Mouse (Mus musculus): ENCODE results near the gene Igfbp7. TPM values are rescaled to one million over a fixed set of nuclear protein-coding genes. Genes with fewer than 3 reads are reported as not detected.
"Not testable (repeated sequence)": the region's sequence is repeated elsewhere in the genome, so short reads cannot be mapped to it uniquely, and the experiment has no call there.

The Igfbp7 gene
- total and polyA plus RNA-seq, 3 experiments = 0.17 to 0.70 (median 0.35) TPM

- Histone ChIP-seq H3K4me3 (replicated peaks in 1 of 3; ENCODE audit: low read depth in 2 of 3, low read length in 2 of 3, poor library complexity in 1 of 3) (no peak overlapping the region), H3K27ac (ENCODE audit: insufficient read depth, low read depth) (no peak overlapping the region), H3K9ac (ENCODE audit: insufficient read depth, low read depth) (no peak overlapping the region), H3K79me2 (replicated peaks; ENCODE audit: control insufficient read depth, extremely low read depth, insufficient read depth, poor library complexity, severe bottlenecking) (no peaks in the 10 kb centered on the region), H3K9me3 (replicated peaks; ENCODE audit: low read length) (no peaks in the 10 kb centered on the region), H3K4me1 (ENCODE audit: control insufficient read depth in 1 of 2, insufficient read depth in 2 of 2) (no peaks in the 10 kb centered on the region), H3K36me3 (replicated peaks in 1 of 2; ENCODE audit: control insufficient read depth in 1 of 2, insufficient read depth in 1 of 2, low read length in 1 of 2) (no peaks in the 10 kb centered on the region), H3K4me2 (ENCODE audit: insufficient read depth, low read depth, poor library complexity, severe bottlenecking) (no peak overlapping the region), H3K27me3 (replicated peaks) (no peaks in the 10 kb centered on the region)
- in situ Hi-C loops (cut with MboI; ENCODE audit: low pct_ligation_motif_present, low pct_unique_long_range_greater_than_20kb, low sequenced_read_pairs) (no loop called here), dilution Hi-C loops (cut with MboI; ENCODE audit: extremely low pct_ligation_motif_present, extremely low pct_unique_long_range_greater_than_20kb, low sequenced_read_pairs) (no loop called here)
- DNase-seq (ENCODE audit: extremely low read depth) = no peak
- TF ChIP-seq MEF2A (IDR thresholded peaks at IDR 0.05; ENCODE audit: borderline replicate concordance, low read depth, low read length) (no peak), ZC3H11A (IDR thresholded peaks at IDR 0.05; ENCODE audit: low read depth, low read length) (no peak), TCF12 (IDR thresholded peaks at IDR 0.05; ENCODE audit: low read depth, low read length) (no peak), JUN (IDR thresholded peaks at IDR 0.05; ENCODE audit: insufficient read depth, low read depth, low read length) (no peak), RCOR1 (conservative IDR thresholded peaks at IDR 0.05; ENCODE audit: low read depth, low read length) (no peak), E2F4 (IDR thresholded peaks at IDR 0.05; ENCODE audit: insufficient replicate concordance, low read depth, low read length) (no peak), HCFC1 (IDR thresholded peaks at IDR 0.05; ENCODE audit: low read depth, low read length) (no peak), POLR2AphosphoS2 (IDR thresholded peaks at IDR 0.05; ENCODE audit: low read depth, low read length) (no peak), IRF4 (IDR thresholded peaks at IDR 0.05; ENCODE audit: low read depth, low read length) (no peak), NELFE (IDR thresholded peaks at IDR 0.05; ENCODE audit: low read depth, low read length) (no peak), SMC3 (IDR thresholded peaks at IDR 0.05; ENCODE audit: low read depth, low read length) (no peak)
Measured at GRCm38 (mm10) chr5:77425721-77426500, 18.1 kb upstream of the Igfbp7 start.

- H3K79me2 ChIP-seq (replicated peaks; ENCODE audit: control insufficient read depth, extremely low read depth, insufficient read depth, poor library complexity, severe bottlenecking); H3K27me3 ChIP-seq (replicated peaks); H3K36me3 ChIP-seq (replicated peaks in 1 of 2; ENCODE audit: control insufficient read depth in 1 of 2, insufficient read depth in 1 of 2, low read length in 1 of 2); H3K27ac ChIP-seq (ENCODE audit: insufficient read depth, low read depth); in situ Hi-C loops (cut with MboI; ENCODE audit: low pct_ligation_motif_present, low pct_unique_long_range_greater_than_20kb, low sequenced_read_pairs); H3K4me3 ChIP-seq (replicated peaks in 1 of 3; ENCODE audit: low read depth in 2 of 3, low read length in 2 of 3, poor library complexity in 1 of 3); dilution Hi-C loops (cut with MboI; ENCODE audit: extremely low pct_ligation_motif_present, extremely low pct_unique_long_range_greater_than_20kb, low sequenced_read_pairs); H3K9ac ChIP-seq (ENCODE audit: insufficient read depth, low read depth); DNase-seq (ENCODE audit: extremely low read depth); H3K4me1 ChIP-seq (ENCODE audit: control insufficient read depth in 1 of 2, insufficient read depth in 2 of 2); H3K4me2 ChIP-seq (ENCODE audit: insufficient read depth, low read depth, poor library complexity, severe bottlenecking); H3K9me3 ChIP-seq (replicated peaks; ENCODE audit: low read length): not testable (repeated sequence)
Measured at GRCm38 (mm10) chr5:77419537-77419936, 11.7 kb upstream of the Igfbp7 start.

- H3K27ac ChIP-seq (ENCODE audit: insufficient read depth, low read depth) = no peak overlapping the region
- dilution Hi-C loops (cut with MboI; ENCODE audit: extremely low pct_ligation_motif_present, extremely low pct_unique_long_range_greater_than_20kb, low sequenced_read_pairs) (no loop called here), in situ Hi-C loops (cut with MboI; ENCODE audit: low pct_ligation_motif_present, low pct_unique_long_range_greater_than_20kb, low sequenced_read_pairs) (no loop called here)
- no peak overlapping the region for H3K9ac ChIP-seq (ENCODE audit: insufficient read depth, low read depth)
- TF ChIP-seq ZKSCAN1 (IDR thresholded peaks at IDR 0.05; ENCODE audit: borderline replicate concordance, low read depth, low read length) = no peak
- H3K79me2 ChIP-seq (replicated peaks; ENCODE audit: control insufficient read depth, extremely low read depth, insufficient read depth, poor library complexity, severe bottlenecking) = no peaks in the 10 kb centered on the region
- no peaks in the 10 kb centered on the region for H3K9me3 ChIP-seq (replicated peaks; ENCODE audit: low read length)
- H3K36me3 ChIP-seq (replicated peaks in 1 of 2; ENCODE audit: control insufficient read depth in 1 of 2, insufficient read depth in 1 of 2, low read length in 1 of 2) = no peaks in the 10 kb centered on the region
- DNase-seq (ENCODE audit: extremely low read depth) = no peak
- H3K4me3 ChIP-seq (replicated peaks in 1 of 3; ENCODE audit: low read depth in 2 of 3, low read length in 2 of 3, poor library complexity in 1 of 3) = no peak overlapping the region
- H3K4me2 ChIP-seq (ENCODE audit: insufficient read depth, low read depth, poor library complexity, severe bottlenecking) = no peak overlapping the region
- no peaks in the 10 kb centered on the region for H3K27me3 ChIP-seq (replicated peaks)
- H3K4me1 ChIP-seq (ENCODE audit: control insufficient read depth in 1 of 2, insufficient read depth in 2 of 2) = no peaks in the 10 kb centered on the region
Measured at GRCm38 (mm10) chr5:77416058-77416457, 8.2 kb upstream of the Igfbp7 start.

Measured in CH12.LX (cell line).